Mouse (Mus musculus) CH12.LX (cell line): ENCODE measurements at regions not wholly inside any gene's neighbourhood (a gene's known extent, or its start where the extent isn't known, plus 50 kb on each side); places are given as distances from the start of the nearest gene placed in this dataset.

Experiments used
- DNase-seq: peaks from one replicate; pipeline ENCODE4 v3.0.0-alpha.2; 2013; ENCODE audit errors: extremely low read depth
- H3K27ac ChIP-seq: 2 replicates; pipeline ENCODE4 v1.5.1; 2012; ENCODE audit warnings: low read depth, mild to moderate bottlenecking, control low read depth, moderate library complexity; ENCODE audit not compliant: insufficient read depth
- H3K27me3 ChIP-seq: replicated peaks from 2 replicates; pipeline ENCODE3; 2012; ENCODE audit warnings: inconsistent platforms
- H3K36me3 ChIP-seq, 2 experiments: replicated peaks in 1 of 2; 2 replicates each; pipeline versions ENCODE3 to v1.6.1; 2012; ENCODE audit warnings: inconsistent platforms in 1 of 2, low read length in 1 of 2, mild to moderate bottlenecking in 1 of 2, mixed read lengths in 1 of 2, moderate library complexity in 1 of 2; ENCODE audit not compliant: control insufficient read depth in 1 of 2, insufficient read depth in 1 of 2
- H3K4me1 ChIP-seq, 2 experiments: 2 replicates each; pipeline ENCODE4 v1.6.1; 2012; ENCODE audit warnings: inconsistent platforms in 1 of 2, moderate library complexity in 1 of 2; ENCODE audit not compliant: insufficient read depth in 2 of 2, control insufficient read depth in 1 of 2
- H3K4me2 ChIP-seq: 2 replicates; pipeline ENCODE4 v1.6.1; 2012; ENCODE audit warnings: low read depth, mild to moderate bottlenecking, control low read depth; ENCODE audit not compliant: poor library complexity, insufficient read depth, severe bottlenecking
- H3K4me3 ChIP-seq, 3 experiments: fragments of 150-350 bp in 1 of 3; sonication (generic) in 1 of 3; replicated peaks in 1 of 3; 2 replicates each; pipeline versions ENCODE3 to v1.5.1; 2011 to 2012; ENCODE audit warnings: low read depth in 2 of 3, low read length in 2 of 3, mild to moderate bottlenecking in 2 of 3, moderate library complexity in 2 of 3, control low read depth in 1 of 3, improper control_type of control experiment in 1 of 3, inconsistent platforms in 1 of 3, mixed read lengths in 1 of 3; ENCODE audit not compliant: poor library complexity in 1 of 3
- H3K79me2 ChIP-seq: replicated peaks from 2 replicates; pipeline ENCODE4 v1.6.1; 2012; ENCODE audit warnings: mild to moderate bottlenecking, moderate library complexity; ENCODE audit not compliant: control insufficient read depth, poor library complexity, insufficient read depth, severe bottlenecking; ENCODE audit errors: extremely low read depth
- H3K9ac ChIP-seq: 2 replicates; pipeline ENCODE4 v1.6.1; 2012; ENCODE audit warnings: low read depth, mild to moderate bottlenecking, control low read depth, moderate library complexity; ENCODE audit not compliant: insufficient read depth
- H3K9me3 ChIP-seq: replicated peaks from 2 replicates; pipeline ENCODE3; 2012; ENCODE audit warnings: low read length, inconsistent platforms, mixed read lengths
- CHD1 ChIP-seq: IDR thresholded peaks from 2 replicates; pipeline ENCODE4 v1.6.1; 2012; ENCODE audit warnings: low read depth, low read length, improper control_type of control experiment, inconsistent platforms
- CHD2 ChIP-seq: IDR thresholded peaks from 2 replicates; pipeline ENCODE4 v1.6.1; 2011; ENCODE audit warnings: low read length, improper control_type of control experiment
- CTCF ChIP-seq, 2 experiments: IDR thresholded peaks in 1 of 2; conservative IDR thresholded peaks in 1 of 2; 2 replicates each; pipeline ENCODE4 v1.5.1; 2011 to 2012; ENCODE audit warnings: low read depth in 2 of 2, low read length in 2 of 2, improper control_type of control experiment in 1 of 2, inconsistent platforms in 1 of 2, mild to moderate bottlenecking in 1 of 2, moderate library complexity in 1 of 2
- E2F4 ChIP-seq: IDR thresholded peaks from 2 replicates; pipeline ENCODE4 v1.6.1; 2011; ENCODE audit warnings: low read depth, low read length, improper control_type of control experiment; ENCODE audit not compliant: insufficient replicate concordance
- EP300 ChIP-seq: IDR thresholded peaks from 2 replicates; pipeline ENCODE4 v1.6.1; 2011; ENCODE audit warnings: low read length, improper control_type of control experiment
- ETS1 ChIP-seq: conservative IDR thresholded peaks from 2 replicates; pipeline ENCODE4 v1.6.1; 2012; ENCODE audit warnings: low read depth, mild to moderate bottlenecking, inconsistent platforms, low read length, improper control_type of control experiment, moderate library complexity
- HCFC1 ChIP-seq: IDR thresholded peaks from 2 replicates; pipeline ENCODE4 v1.6.1; 2012; ENCODE audit warnings: low read depth, mild to moderate bottlenecking, inconsistent platforms, low read length, improper control_type of control experiment
- JUND ChIP-seq: conservative IDR thresholded peaks from 2 replicates; pipeline ENCODE4 v1.6.1; 2011; ENCODE audit warnings: low read depth, low read length, improper control_type of control experiment
- MAFK ChIP-seq: IDR thresholded peaks from 2 replicates; pipeline ENCODE4 v1.6.1; 2011; ENCODE audit warnings: low read length, improper control_type of control experiment; ENCODE audit not compliant: insufficient replicate concordance
- MAX ChIP-seq: IDR thresholded peaks from 2 replicates; pipeline ENCODE4 v1.6.1; 2011; ENCODE audit warnings: low read length, improper control_type of control experiment
- MAZ ChIP-seq: IDR thresholded peaks from 2 replicates; pipeline ENCODE4 v1.6.1; 2012; ENCODE audit warnings: low read depth, mild to moderate bottlenecking, inconsistent platforms, low read length, improper control_type of control experiment, moderate library complexity
- MEF2A ChIP-seq: IDR thresholded peaks from 2 replicates; pipeline ENCODE4 v1.6.1; 2014; ENCODE audit warnings: low read depth, mild to moderate bottlenecking, inconsistent platforms, low read length, improper control_type of control experiment, borderline replicate concordance
- MXI1 ChIP-seq: IDR thresholded peaks from 2 replicates; pipeline ENCODE4 v1.6.1; 2011; ENCODE audit warnings: mild to moderate bottlenecking, low read depth, low read length, improper control_type of control experiment
- MYC ChIP-seq: IDR thresholded peaks from 2 replicates; pipeline ENCODE4 v1.6.1; 2011; ENCODE audit warnings: low read depth, mild to moderate bottlenecking, improper control_type of control experiment, low read length
- NRF1 ChIP-seq: IDR thresholded peaks from 2 replicates; pipeline ENCODE4 v1.6.1; 2014; ENCODE audit warnings: low read depth, mild to moderate bottlenecking, inconsistent platforms, low read length, improper control_type of control experiment, moderate library complexity
- PAX5 ChIP-seq: IDR thresholded peaks from 2 replicates; pipeline ENCODE4 v1.6.1; 2012; ENCODE audit warnings: low read length, inconsistent platforms, mixed read lengths
- POLR2A ChIP-seq: IDR thresholded peaks from 2 replicates; pipeline ENCODE4 v1.6.1; 2011; ENCODE audit warnings: low read depth, mild to moderate bottlenecking, improper control_type of control experiment, low read length
- SIN3A ChIP-seq: IDR thresholded peaks from 2 replicates; pipeline ENCODE4 v1.6.1; 2012; ENCODE audit warnings: low read length, improper control_type of control experiment, inconsistent platforms
- TCF12 ChIP-seq: IDR thresholded peaks from 2 replicates; pipeline ENCODE4 v1.6.1; 2014; ENCODE audit warnings: low read depth, mild to moderate bottlenecking, inconsistent platforms, low read length, improper control_type of control experiment
- USF1 ChIP-seq: IDR thresholded peaks from 2 replicates; pipeline ENCODE4 v1.6.1; 2014; ENCODE audit warnings: low read depth, mild to moderate bottlenecking, inconsistent platforms, low read length, improper control_type of control experiment
- USF2 ChIP-seq: conservative IDR thresholded peaks from 2 replicates; pipeline ENCODE4 v1.6.1; 2011; ENCODE audit warnings: low read depth, low read length, improper control_type of control experiment
- ZMIZ1 ChIP-seq: IDR thresholded peaks from 2 replicates; pipeline ENCODE4 v1.6.1; 2012; ENCODE audit warnings: low read depth, mild to moderate bottlenecking, inconsistent platforms, low read length, improper control_type of control experiment
- dilution Hi-C: fragments of 300-500 bp; cut with MboI; formaldehyde crosslinking; loops from 2 replicates; pipeline ENCODE4 v1.14.3; 2020; ENCODE audit warnings: low sequenced_read_pairs; ENCODE audit not compliant: extremely low pct_unique_long_range_greater_than_20kb, extremely low pct_ligation_motif_present
- in situ Hi-C: fragments of 300-500 bp; cut with MboI; formaldehyde crosslinking; loops from 3 replicates; pipeline ENCODE4 v1.14.3; 2019; ENCODE audit warnings: low sequenced_read_pairs, low pct_ligation_motif_present, low pct_unique_long_range_greater_than_20kb, mixed read lengths

DNA sequence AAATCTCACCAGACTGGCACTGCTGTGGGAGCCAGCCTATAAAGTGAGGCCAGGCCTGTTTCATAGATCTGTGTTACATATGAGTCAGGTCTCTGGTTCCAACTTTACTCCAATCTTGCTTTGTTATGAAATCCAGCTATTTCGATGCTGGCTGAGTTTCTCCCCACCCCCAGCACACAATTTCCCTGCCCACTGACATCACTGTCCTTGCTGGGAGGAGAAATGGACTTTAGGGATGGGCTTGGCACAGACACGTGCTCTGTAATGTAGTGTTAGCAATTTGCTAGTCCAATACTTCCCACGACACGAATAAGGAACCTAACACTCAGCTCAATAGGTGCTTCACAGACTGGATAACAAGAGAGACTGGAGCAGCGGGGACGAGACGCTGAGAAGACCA is 79.5 kb upstream of the Pcsk6 start:
- Histone ChIP-seq H3K36me3 (no peaks in the 10 kb centered on the region), H3K9ac (no peak overlapping the region), H3K27me3 (peaks cover 55% of the 10 kb centered on the region), H3K4me1 (no peaks in the 10 kb centered on the region), H3K4me3 (no peak overlapping the region), H3K4me2 (no peak overlapping the region), H3K9me3 (no peaks in the 10 kb centered on the region), H3K27ac (no peak overlapping the region), H3K79me2 (no peaks in the 10 kb centered on the region)
- DNase-seq: no peak
- TF ChIP-seq CHD2 (no peak), MXI1 (no peak), POLR2A (no peak), JUND (no peak), MEF2A (no peak), HCFC1 (no peak), USF1 (no peak), MAX (no peak), ZMIZ1 (no peak), MAZ (no peak), ETS1 (no peak), CTCF (conservative IDR thresholded peaks at IDR 0.05 in 1 of 2, IDR thresholded peaks at IDR 0.05 in 1 of 2; ENCODE audit: low read depth in 2 of 2, low read length in 2 of 2) (no peak), PAX5 (no peak), MAFK (no peak), USF2 (no peak), EP300 (no peak)
- dilution Hi-C loops: no loop called here
- in situ Hi-C loops: no loop called here

- Histone ChIP-seq H3K9ac (no peak overlapping the region), H3K27me3 (peaks cover 54% of the 10 kb centered on the region), H3K36me3 (no peaks in the 10 kb centered on the region), H3K4me1 (no peaks in the 10 kb centered on the region), H3K4me3 (no peak overlapping the region), H3K4me2 (no peak overlapping the region), H3K27ac (no peak overlapping the region), H3K9me3 (no peaks in the 10 kb centered on the region), H3K79me2 (no peaks in the 10 kb centered on the region)
- dilution Hi-C loops: no loop called here
- in situ Hi-C loops: no loop called here
- TF ChIP-seq NRF1 (no peak), E2F4 (no peak), TCF12 (no peak), MYC (no peak), PAX5 (no peak), MXI1 (no peak), CHD1 (no peak), USF1 (no peak), SIN3A (no peak)
- DNase-seq: no peak
These were observed 77.8 kb upstream of the Pcsk6 start for GRCm38 (mm10) chr7:65783773-65784172.
